Mouse (Mus musculus) CD4-positive, CD25-positive, alpha-beta regulatory T cell, adult 2 months (primary cell): ENCODE measurements around the gene Pdzd7.

Experiments used
- DNase-seq: peaks from one replicate; pipeline ENCODE4 v3.0.0-alpha.2; 2012; ENCODE audit warnings: low read depth, low spot score

Gene Pdzd7

GRCm38 (mm10) chr19:44985159-44985988 lies 60.1 kb downstream of the Pdzd7 start:
- no peak for DNase-seq

GRCm38 (mm10) chr19:44984420-44984819 lies 61.1 kb downstream of the Pdzd7 start:
- DNase-seq = no peak

- DNase-seq = no peak
Observed at GRCm38 (mm10) chr19:44983366-44983765, 62.2 kb downstream of the Pdzd7 start.

GRCm38 (mm10) chr19:44982477-44983115 lies 62.9 kb downstream of the Pdzd7 start:
- no peak for DNase-seq

- no peak for DNase-seq
Observed at GRCm38 (mm10) chr19:44980787-44981186, 64.7 kb downstream of the Pdzd7 start.

- no peak for DNase-seq
Observed at GRCm38 (mm10) chr19:44977148-44977547, 68.4 kb downstream of the Pdzd7 start.
